Mouse (Mus musculus) E14TG2a.4 (cell line): ENCODE results near the gene Tfcp2.

Experiments used
- CTCF ChIP-seq: conservative IDR thresholded peaks from 2 replicates; pipeline ENCODE4 v1.5.1; 2014; ENCODE audit warnings: low read length
- NANOG ChIP-seq: IDR thresholded peaks from 2 replicates; pipeline ENCODE4 v1.6.1; 2014; ENCODE audit warnings: borderline replicate concordance, low read length, mixed read lengths

GRCm38 (mm10) chr15:100478925-100479324 lies 72.9 kb downstream of the Tfcp2 start:
- no peak for TF ChIP-seq CTCF
- TF ChIP-seq NANOG: no peak
